Mouse (Mus musculus) liver, postnatal 0 days (tissue): Measurements from ENCODE around the gene Runx3. TPM values are rescaled to one million over a fixed set of nuclear protein-coding genes. Genes with fewer than 3 reads are reported as not detected.

Source experiments
- ATAC-seq: fragments of 200-750 bp; cut with Nextera tagmentation; 2 replicates; pipeline ENCODE4 v1.8.0; 2017; ENCODE audit warnings: mild to moderate bottlenecking, moderate library complexity
- DNase-seq: peaks from one replicate; pipeline ENCODE4 v3.0.0-alpha.2; 2016
- H3K27ac ChIP-seq: fragments of 300-500 bp; sonication (generic); 2 replicates; pipeline ENCODE4 v1.5.1; 2014; ENCODE audit warnings: antibody characterized with exemption, moderate library complexity, mild to moderate bottlenecking, low read depth
- H3K27me3 ChIP-seq: fragments of 300-500 bp; sonication (generic); 2 replicates; pipeline ENCODE4 v1.6.1; 2014; ENCODE audit warnings: low read length, control low read depth, mixed read lengths; ENCODE audit not compliant: insufficient read depth
- H3K36me3 ChIP-seq: fragments of 300-500 bp; sonication (generic); replicated peaks from 2 replicates; pipeline ENCODE4 v1.6.1; 2014; ENCODE audit warnings: mild to moderate bottlenecking, control low read depth, low read length, moderate library complexity, mixed read lengths; ENCODE audit not compliant: insufficient read depth
- H3K4me1 ChIP-seq: fragments of 300-500 bp; sonication (generic); 2 replicates; pipeline ENCODE4 v1.6.1; 2014; ENCODE audit warnings: antibody characterized with exemption, mild to moderate bottlenecking, control low read depth; ENCODE audit not compliant: insufficient read depth
- H3K4me2 ChIP-seq: fragments of 300-500 bp; sonication (generic); 2 replicates; pipeline ENCODE4 v1.6.1; 2014; ENCODE audit warnings: low read depth, mild to moderate bottlenecking, low read length, moderate library complexity, mixed read lengths
- H3K4me3 ChIP-seq: fragments of 300-500 bp; sonication (generic); 2 replicates; pipeline ENCODE4 v1.5.1; 2014; ENCODE audit warnings: low read depth, low read length
- H3K9ac ChIP-seq: fragments of 300-500 bp; sonication (generic); replicated peaks from 2 replicates; pipeline ENCODE4 v1.6.1; 2014; ENCODE audit warnings: mild to moderate bottlenecking, moderate library complexity
- H3K9me3 ChIP-seq: fragments of 300-500 bp; sonication (generic); 2 replicates; pipeline ENCODE4 v1.6.1; 2016; ENCODE audit warnings: mild to moderate bottlenecking, control low read depth, low read length, mixed read lengths
- CTCF ChIP-seq: sonication (generic); IDR thresholded peaks from 2 replicates; pipeline ENCODE4 v1.5.1; 2016; ENCODE audit warnings: antibody characterized with exemption, low read depth
- EP300 ChIP-seq: IDR thresholded peaks from 2 replicates; pipeline ENCODE4 v1.6.1; 2016; ENCODE audit warnings: antibody characterized with exemption, low read depth, mild to moderate bottlenecking
- WGBS: fragments of 180-500 bp; shearing (Covaris S2); extraction: QIAGEN DNeasy Blood & Tissue Kit; methylation state at CpG from one replicate; pipeline ENCODE4 v1.1.7; 2014; ENCODE audit not compliant: insufficient replicate concordance; 5-methylcytosine and 5-hydroxymethylcytosine counted together
- polyA plus RNA-seq: library from polyadenylated mRNA; unstranded; fragments of >200 nt; fragmentation: Nextera tagmentation; extraction: Ambion mirVana; gene quantifications from 2 replicates; pipeline ENCODE4 v1.2.1, GENCODE M21; 2015

The Runx3 gene
- polyA plus RNA-seq, 1 experiment from 2014 or later = 0.39 TPM

- no peaks in the 10 kb centered on the region for H3K36me3 ChIP-seq
- 78% methylated on average over 12 of the region's 12 CpGs for WGBS
- H3K4me2 ChIP-seq = no peak overlapping the region
- no peak overlapping the region for H3K4me3 ChIP-seq
- no peak overlapping the region for H3K27ac ChIP-seq
- H3K9ac ChIP-seq = no peak overlapping the region
- H3K27me3 ChIP-seq = no peaks in the 10 kb centered on the region
- H3K9me3 ChIP-seq = no peaks in the 10 kb centered on the region
- DNase-seq (no peak), ATAC-seq (no peak)
- TF ChIP-seq EP300 = no peak
- TF ChIP-seq CTCF = no peak
- no peaks in the 10 kb centered on the region for H3K4me1 ChIP-seq
These were observed 1.5 kb upstream of the Runx3 start for GRCm38 (mm10) chr4:135118855-135119474.

DNA sequence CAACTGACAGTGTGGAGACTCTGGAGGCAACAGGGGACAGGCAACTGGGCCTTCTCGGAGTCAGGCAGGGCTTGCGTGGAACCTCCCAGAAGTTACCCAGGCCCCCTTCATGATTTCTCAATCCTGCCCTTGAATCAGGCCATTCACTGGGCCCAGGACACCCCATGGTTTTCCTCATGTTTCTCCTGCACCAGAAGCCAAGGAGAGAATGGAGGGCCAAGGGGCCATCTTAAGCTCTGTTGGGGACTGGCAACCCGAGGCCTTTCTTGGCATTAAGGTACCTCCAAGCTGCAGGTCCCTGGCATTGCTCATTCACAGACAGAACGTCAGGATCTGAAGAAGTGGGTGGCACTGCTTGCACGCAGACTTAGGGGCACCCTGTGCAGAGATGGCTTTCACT is 3.3 kb downstream of the Runx3 start:
- Histone ChIP-seq H3K9me3 (no peaks in the 10 kb centered on the region), H3K27me3 (peaks cover 4% of the 10 kb centered on the region), H3K4me1 (0 out of 2 replicates have a peak, but pooled peaks cover 2% of the 10 kb centered on the region), H3K4me3 (no peak overlapping the region), H3K4me2 (no peak overlapping the region), H3K9ac (no peak overlapping the region), H3K36me3 (no peaks in the 10 kb centered on the region), H3K27ac (no peak overlapping the region)
- WGBS = 75% methylated on average over 5 of the region's 5 CpGs
- DNase-seq (no peak), ATAC-seq (no peak)
- TF ChIP-seq EP300 (no peak), CTCF (no peak)

- H3K9ac ChIP-seq = no peak overlapping the region
- peaks cover 5% of the 10 kb centered on the region for H3K27me3 ChIP-seq
- no peak for DNase-seq
- H3K4me1 ChIP-seq = peaks cover 6% of the 10 kb centered on the region; the same call in 1 of the 2 replicates
- H3K4me3 ChIP-seq = no peak overlapping the region
- WGBS = 66% methylated on average over 6 of the region's 6 CpGs
- H3K9me3 ChIP-seq = no peaks in the 10 kb centered on the region
- no peak overlapping the region for H3K4me2 ChIP-seq
- no peak for TF ChIP-seq EP300
- TF ChIP-seq CTCF = no peak
- no peaks in the 10 kb centered on the region for H3K36me3 ChIP-seq
- no peak overlapping the region for H3K27ac ChIP-seq
- ATAC-seq = no peak
These were observed 4.3 kb downstream of the Runx3 start for GRCm38 (mm10) chr4:135124732-135125131.

DNA sequence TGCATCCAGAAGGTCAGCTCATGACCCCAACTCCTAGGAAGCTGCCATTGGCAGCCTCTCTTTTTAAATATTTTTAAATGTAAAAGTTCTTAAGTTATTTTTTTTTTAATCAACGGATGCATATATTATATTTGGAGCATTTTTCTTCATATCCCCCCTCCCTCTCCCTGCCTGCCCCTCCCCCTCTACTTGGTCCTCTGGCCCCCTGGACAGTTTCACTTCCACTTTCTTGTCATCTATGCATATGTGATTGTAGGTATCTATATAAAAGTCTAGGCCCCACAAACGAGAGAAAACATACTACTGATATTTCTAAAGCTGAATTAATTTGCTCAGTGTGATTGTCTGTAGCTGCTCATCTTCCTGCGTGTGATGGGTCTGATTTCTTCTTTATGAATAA is 4.7 kb downstream of the Runx3 start:
- ATAC-seq = no peak
- WGBS = 56% methylated on average over 3 of the region's 3 CpGs
- TF ChIP-seq EP300 = no peak
- TF ChIP-seq CTCF = no peak

DNA sequence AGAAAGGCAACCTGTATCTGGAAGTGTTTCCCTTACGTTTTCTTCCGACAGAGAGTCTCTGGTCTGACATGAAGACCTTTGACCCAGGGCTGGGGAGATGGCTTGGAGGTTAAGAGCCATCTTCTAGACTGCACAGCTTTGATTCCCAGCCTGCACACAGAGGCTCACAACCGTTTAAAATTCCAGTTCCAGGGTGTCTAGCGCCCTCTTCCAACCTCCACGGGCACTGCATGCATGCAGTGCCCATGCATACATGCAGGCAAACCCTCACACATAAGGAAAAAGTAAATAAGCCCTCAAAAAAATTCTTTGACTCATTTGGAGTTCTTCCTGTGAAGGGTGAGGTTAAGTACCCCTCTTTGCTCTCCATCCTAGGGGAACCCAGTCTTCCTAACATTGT is 5.9 kb downstream of the Runx3 start:
- Histone ChIP-seq H3K9me3 (no peaks in the 10 kb centered on the region), H3K4me2 (no peak overlapping the region), H3K27ac (no peak overlapping the region), H3K36me3 (no peaks in the 10 kb centered on the region), H3K4me3 (no peak overlapping the region), H3K4me1 (peaks cover 6% of the 10 kb centered on the region; the same call in 1 of the 2 replicates), H3K27me3 (peaks cover 5% of the 10 kb centered on the region), H3K9ac (no peak overlapping the region)
- ATAC-seq (no peak), DNase-seq (no peak)
- no peak for TF ChIP-seq CTCF
- TF ChIP-seq EP300 = no peak
- 64% methylated on average over 5 of the region's 5 CpGs for WGBS

More for the DNA sequence above, 4.7 kb downstream of the Runx3 start:
- Histone ChIP-seq H3K9ac (no peak overlapping the region), H3K4me3 (no peak overlapping the region), H3K4me2 (no peak overlapping the region), H3K27ac (no peak overlapping the region), H3K27me3 (peaks cover 5% of the 10 kb centered on the region), H3K9me3 (no peaks in the 10 kb centered on the region), H3K4me1 (peaks cover 6% of the 10 kb centered on the region; the same call in 1 of the 2 replicates), H3K36me3 (no peaks in the 10 kb centered on the region)
- DNase-seq = no peak

DNA sequence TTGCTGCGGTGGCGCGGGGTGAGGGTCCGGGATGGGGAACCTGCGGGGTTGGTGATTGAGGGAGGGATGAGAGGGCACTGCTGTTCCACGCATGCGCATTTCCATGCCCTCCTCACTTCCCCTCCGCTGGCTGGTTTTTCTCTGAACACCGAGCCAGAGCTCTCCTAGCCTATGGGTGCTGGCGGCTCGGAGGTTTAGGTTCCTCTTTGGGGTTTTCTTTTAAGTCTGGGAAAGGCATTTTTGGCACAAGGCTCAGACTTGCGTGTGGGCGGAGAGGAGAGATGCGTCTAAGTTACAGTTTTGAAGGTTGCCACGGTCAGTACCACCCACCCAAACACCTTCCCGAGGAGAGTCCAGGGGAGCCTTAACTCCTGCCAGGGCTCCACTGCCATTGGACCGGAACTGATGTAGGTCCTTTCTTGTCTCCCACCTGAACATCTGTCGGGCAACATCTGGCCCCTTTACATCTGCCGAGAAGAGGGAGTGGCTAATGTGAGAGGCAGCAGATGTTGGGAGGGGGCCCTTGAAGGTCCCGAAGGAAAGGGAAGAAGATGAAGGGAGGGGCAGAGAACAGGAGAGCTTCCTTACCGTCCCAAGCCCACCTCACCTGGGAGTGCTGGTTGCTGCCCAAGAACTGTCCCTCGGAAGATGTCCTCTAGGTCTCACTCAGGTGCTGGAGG is 8.5 kb downstream of the Runx3 start:
- no peaks in the 10 kb centered on the region for H3K36me3 ChIP-seq
- no peaks in the 10 kb centered on the region for H3K9me3 ChIP-seq
- peaks cover 5% of the 10 kb centered on the region for H3K27me3 ChIP-seq
- H3K27ac ChIP-seq = no peak overlapping the region
- DNase-seq (peak; percentile 44), ATAC-seq (no peak)
- H3K4me2 ChIP-seq = peak overlapping the region; percentile 50
- TF ChIP-seq EP300 = no peak
- no peak for TF ChIP-seq CTCF
- H3K4me1 ChIP-seq = peaks cover 6% of the 10 kb centered on the region; the same call in 1 of the 2 replicates
- no peak overlapping the region for H3K9ac ChIP-seq
- H3K4me3 ChIP-seq = no peak overlapping the region
- WGBS = 14% methylated on average over 22 of the region's 22 CpGs
